Mouse (Mus musculus) thymus, adult 2 months (tissue): ENCODE measurements around the gene Pde2a.

Experiments used
- CTCF ChIP-seq: fragments of 200-500 bp; IDR thresholded peaks from 2 replicates; pipeline ENCODE4 v1.5.1; 2012; ENCODE audit warnings: mild to moderate bottlenecking, control low read depth, low read length, moderate library complexity, borderline replicate concordance; ENCODE audit not compliant: control insufficient read depth, poor library complexity, insufficient read depth; ENCODE audit errors: extremely low read depth
- POLR2A ChIP-seq: fragments of 200-500 bp; IDR thresholded peaks from 2 replicates; pipeline ENCODE4 v1.6.1; 2012; ENCODE audit warnings: mild to moderate bottlenecking, low read length, control low read depth, moderate library complexity; ENCODE audit not compliant: control insufficient read depth, poor library complexity, insufficient read depth; ENCODE audit errors: extremely low read depth

DNA sequence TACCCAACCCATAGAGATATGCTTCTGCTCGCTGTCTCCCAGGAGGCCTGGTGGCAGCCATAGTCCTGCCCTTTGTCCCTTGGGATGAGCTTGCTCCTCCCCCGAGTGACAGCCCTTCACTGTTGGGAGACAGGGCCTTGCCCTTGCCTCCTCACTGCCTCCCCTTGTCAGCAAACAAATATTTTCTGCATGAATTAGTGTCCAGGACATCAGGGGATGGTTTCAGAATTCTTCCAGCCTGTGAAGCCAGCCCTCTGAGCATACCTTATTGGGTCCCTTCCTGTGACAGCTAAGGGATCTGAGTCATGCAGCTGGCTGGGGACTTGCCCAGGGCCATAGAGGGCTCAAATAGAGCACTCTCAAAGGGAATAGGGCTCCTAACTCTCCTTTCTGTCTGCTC lies 87.7 kb downstream of the Pde2a start:
- TF ChIP-seq POLR2A (no peak), CTCF (no peak)
